ENCODE assay signal across 13 mouse cellular contexts in genomic region chr10:20780946-20781345, GRCm38 (mm10).
"Had no signal": no experiment of that assay in that cellular context is flagged by ENCODE, and none has a peak within 500 bp of the region (broad histone marks: within the 10 kb centered on the region; RNA-seq: fewer than 3 reads in every experiment).

No protein-coding gene starts in this region.

- DNase-seq: gastrocnemius, adult 2 months; gastrocnemius, postnatal 10 days; gastrocnemius, postnatal 25 days; heart, adult 18-20 months; heart, postnatal 10 days; heart, postnatal 4 days; kidney, adult 18-20 months; kidney, adult 8-10 months; kidney, postnatal 10 days; kidney, postnatal 25 days; kidney, postnatal 4 days; layer of hippocampus, postnatal 36 days; left cerebral cortex, postnatal 4 days had no signal
